Mouse (Mus musculus) liver, embryonic 14.5 days (tissue): ENCODE data around the gene Acvr2a. TPM values are rescaled to one million over a fixed set of nuclear protein-coding genes. Genes with fewer than 3 reads are reported as not detected.

Experiments
- ATAC-seq: fragments of 200-750 bp; cut with Nextera tagmentation; 2 replicates; pipeline ENCODE4 v1.8.0; 2017; ENCODE audit warnings: moderate number of reproducible peaks, mild to moderate bottlenecking, moderate library complexity; ENCODE audit not compliant: insufficient read depth
- DNase-seq, 3 experiments: peaks; one replicate each; pipeline ENCODE4 v3.0.0-alpha.2; 2012 to 2013; ENCODE audit warnings: low read depth in 3 of 3, low spot score in 3 of 3
- H3K27ac ChIP-seq: fragments of 300-500 bp; sonication (generic); 2 replicates; pipeline ENCODE4 v1.5.1; 2014; ENCODE audit warnings: moderate library complexity, mild to moderate bottlenecking, control low read depth, inconsistent platforms
- H3K27me3 ChIP-seq: fragments of 300-500 bp; sonication (generic); 2 replicates; pipeline ENCODE4 v1.6.1; 2014; ENCODE audit warnings: mild to moderate bottlenecking, low read length, moderate library complexity; ENCODE audit not compliant: control insufficient read depth, insufficient read depth
- H3K36me3 ChIP-seq: fragments of 300-500 bp; sonication (generic); replicated peaks from 2 replicates; pipeline ENCODE4 v1.6.1; 2014; ENCODE audit warnings: low read depth; ENCODE audit not compliant: control insufficient read depth, insufficient read depth
- H3K4me1 ChIP-seq, 2 experiments: fragments of 200-500 bp in 1 of 2; fragments of 300-500 bp in 1 of 2; sonication (generic) in 1 of 2; replicated peaks; 2 replicates each; pipeline ENCODE4 v1.6.1; 2012 to 2014; ENCODE audit warnings: antibody characterized with exemption in 1 of 2, inconsistent platforms in 1 of 2, low read length in 1 of 2; ENCODE audit not compliant: control insufficient read depth in 2 of 2, insufficient read depth in 2 of 2
- H3K4me2 ChIP-seq: fragments of 300-500 bp; sonication (generic); 2 replicates; pipeline ENCODE4 v1.6.1; 2014; ENCODE audit warnings: low read depth, mild to moderate bottlenecking, control low read depth, moderate library complexity
- H3K4me3 ChIP-seq, 2 experiments: fragments of 200-500 bp in 1 of 2; fragments of 300-500 bp in 1 of 2; sonication (generic) in 1 of 2; 2 replicates each; pipeline ENCODE4 v1.5.1; 2012 to 2014; ENCODE audit warnings: low read depth in 2 of 2, low read length in 2 of 2, mild to moderate bottlenecking in 2 of 2, control low read depth in 1 of 2, inconsistent platforms in 1 of 2, moderate library complexity in 1 of 2; ENCODE audit not compliant: insufficient read depth in 1 of 2
- H3K9ac ChIP-seq: fragments of 300-500 bp; sonication (generic); replicated peaks from 2 replicates; pipeline ENCODE4 v1.6.1; 2014; ENCODE audit warnings: mild to moderate bottlenecking, control low read depth, moderate library complexity
- H3K9me3 ChIP-seq: fragments of 300-500 bp; sonication (generic); 2 replicates; pipeline ENCODE4 v1.6.1; 2016; ENCODE audit warnings: low read length, mixed read lengths; ENCODE audit not compliant: control insufficient read depth
- CTCF ChIP-seq: IDR thresholded peaks from 2 replicates; pipeline ENCODE4 v1.5.1; 2016; ENCODE audit warnings: antibody characterized with exemption, low read depth, control low read depth
- EP300 ChIP-seq: IDR thresholded peaks from 2 replicates; pipeline ENCODE4 v1.6.1; 2016; ENCODE audit warnings: antibody characterized with exemption, low read depth
- WGBS: fragments of 180-500 bp; shearing (Covaris S2); extraction: QIAGEN DNeasy Blood & Tissue Kit; methylation state at CpG from one replicate; pipeline ENCODE4 v1.1.7; 2014; ENCODE audit not compliant: insufficient replicate concordance; 5-methylcytosine and 5-hydroxymethylcytosine counted together
- polyA plus RNA-seq, 2 experiments: library from polyadenylated mRNA; depleted of rRNA in 1 of 2; stranded (reverse) in 1 of 2; unstranded in 1 of 2; fragments of >200 nt; fragmentation: Nextera tagmentation in 1 of 2; extraction: Ambion mirVana in 1 of 2; gene quantifications; 2 replicates each; pipeline versions ENCODE4 v1.2.1 to v1.2.3; 2012 to 2014

The Acvr2a gene
- polyA plus RNA-seq (2012; rRNA removed) (0.95 and 1.3 TPM in 2 replicates), polyA plus RNA-seq (2014; fragmentation: Nextera tagmentation; extraction: Ambion mirVana) (2.5 and 2.6 TPM in 2 replicates)

- Histone ChIP-seq H3K9ac (peak within 1 kb of the TSS; percentile 53), H3K4me1 (peaks cover 0 to 4% of the 10 kb centered on the region in 2 experiments; a peak in 2 of 4 replicates), H3K27ac (no peak within 1 kb of the TSS), H3K27me3 (peaks cover 40% of the 10 kb centered on the region), H3K4me2 (peak within 1 kb of the TSS; percentile 85), H3K9me3 (no peaks in the 10 kb centered on the region), H3K36me3 (no peaks in the 10 kb centered on the region), H3K4me3 (peak within 1 kb of the TSS; percentile 73 to 88)
- WGBS: under 1% methylated on average over 81 of the region's 105 CpGs
- DNase-seq (peak; percentile 58 to 63 (median 58)), ATAC-seq (peak; percentile 85)
- TF ChIP-seq EP300: no peak
- no peak for TF ChIP-seq CTCF
Measured at GRCm38 (mm10) chr2:48813371-48814222, at the start of gene Acvr2a. Gene Acvr2a, plus strand, starts transcription at chr2:48814109.

DNA sequence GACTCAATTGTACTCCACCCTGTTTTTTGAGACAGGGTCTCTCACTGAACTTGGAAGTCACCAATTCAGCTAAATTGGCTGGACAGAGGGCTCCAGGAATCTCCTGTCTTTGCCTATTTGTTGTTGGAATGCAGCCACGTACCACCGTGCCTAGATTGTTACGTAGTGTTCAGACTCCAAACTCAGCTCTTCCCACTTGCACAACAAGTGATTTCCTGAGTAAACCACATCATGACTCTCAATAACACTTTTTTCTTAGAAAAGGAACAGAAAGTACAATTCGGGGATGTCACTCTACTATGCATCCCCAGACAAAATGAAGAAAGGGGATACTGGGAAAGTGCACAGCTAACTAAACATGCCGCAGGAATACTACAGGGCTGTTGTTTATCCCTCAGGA, 47.4 kb upstream of the Acvr2a start:
- no peak overlapping the region for H3K27ac ChIP-seq
- H3K27me3 ChIP-seq: no peaks in the 10 kb centered on the region
- no peak overlapping the region for H3K9ac ChIP-seq
- no peak for TF ChIP-seq CTCF
- TF ChIP-seq EP300: no peak
- no peak overlapping the region for H3K4me3 ChIP-seq
- DNase-seq (no peak), ATAC-seq (no peak)
- 40% methylated on average over 5 of the region's 5 CpGs for WGBS
- H3K4me2 ChIP-seq: no peak overlapping the region
- no peaks in the 10 kb centered on the region for H3K36me3 ChIP-seq
- H3K9me3 ChIP-seq: no peaks in the 10 kb centered on the region
- H3K4me1 ChIP-seq: no peaks in the 10 kb centered on the region

- WGBS: 60% methylated on average over 2 of the region's 2 CpGs
- no peaks in the 10 kb centered on the region for H3K27me3 ChIP-seq
- no peaks in the 10 kb centered on the region for H3K36me3 ChIP-seq
- ATAC-seq (no peak), DNase-seq (no peak)
- H3K9ac ChIP-seq: no peak overlapping the region
- no peaks in the 10 kb centered on the region for H3K4me1 ChIP-seq
- no peak overlapping the region for H3K4me2 ChIP-seq
- H3K9me3 ChIP-seq: no peaks in the 10 kb centered on the region
- no peak overlapping the region for H3K27ac ChIP-seq
- H3K4me3 ChIP-seq: no peak overlapping the region
- no peak for TF ChIP-seq EP300
- no peak for TF ChIP-seq CTCF
Measured at GRCm38 (mm10) chr2:48767778-48768177, 46.1 kb upstream of the Acvr2a start.

DNA sequence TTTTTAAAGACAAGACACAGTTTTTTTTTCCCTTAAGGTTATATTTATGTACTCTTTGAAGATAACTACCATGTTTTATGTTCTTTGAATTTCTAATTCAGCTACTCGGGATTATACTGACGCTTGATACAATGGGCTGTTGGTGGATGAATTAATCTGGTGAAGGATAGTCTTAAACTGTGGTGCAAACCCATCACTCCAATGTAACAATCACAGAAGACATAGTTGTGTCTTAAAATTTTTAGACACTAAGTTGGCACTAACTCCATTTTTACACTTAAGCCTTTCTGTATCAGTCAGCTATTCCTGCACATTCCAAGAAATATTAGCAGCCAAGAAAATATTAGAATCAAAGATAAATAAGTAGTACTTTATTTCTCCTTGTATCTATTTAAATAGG, 45.7 kb upstream of the Acvr2a start:
- no peak for TF ChIP-seq EP300
- TF ChIP-seq CTCF: no peak
- ATAC-seq (no peak), DNase-seq (no peak)
- H3K27ac ChIP-seq: no peak overlapping the region
- no peak overlapping the region for H3K4me2 ChIP-seq
- no peak overlapping the region for H3K4me3 ChIP-seq
- WGBS: 57% methylated on average over 2 of the region's 2 CpGs
- H3K36me3 ChIP-seq: no peaks in the 10 kb centered on the region
- H3K4me1 ChIP-seq: no peaks in the 10 kb centered on the region
- no peaks in the 10 kb centered on the region for H3K27me3 ChIP-seq
- H3K9me3 ChIP-seq: no peaks in the 10 kb centered on the region
- H3K9ac ChIP-seq: no peak overlapping the region

DNA sequence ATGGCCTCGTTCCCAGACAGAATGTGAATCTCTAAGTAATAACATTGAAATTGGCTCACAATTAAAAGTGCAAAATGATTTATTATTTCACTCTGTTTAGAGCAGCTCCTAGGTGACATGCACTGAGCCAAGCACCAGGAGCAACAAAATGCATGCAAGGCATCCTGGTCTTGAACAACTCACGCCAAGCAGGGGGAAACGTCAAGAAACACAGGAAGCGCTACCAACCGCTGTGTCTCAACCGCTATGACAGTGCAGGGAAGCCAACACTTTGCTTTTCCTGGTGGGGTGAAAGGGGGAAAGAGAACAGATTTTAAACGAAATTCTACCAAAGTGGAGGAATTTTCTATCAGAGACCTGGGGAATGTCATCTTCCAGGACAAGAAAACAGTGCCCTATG, 43.8 kb upstream of the Acvr2a start:
- H3K4me2 ChIP-seq: no peak overlapping the region
- ATAC-seq: no peak

More for the DNA sequence above, 43.8 kb upstream of the Acvr2a start:
- H3K27ac ChIP-seq: no peak overlapping the region
- TF ChIP-seq CTCF: no peak
- no peak for TF ChIP-seq EP300
- no peaks in the 10 kb centered on the region for H3K9me3 ChIP-seq
- no peaks in the 10 kb centered on the region for H3K36me3 ChIP-seq
- DNase-seq: no peak
- no peaks in the 10 kb centered on the region for H3K27me3 ChIP-seq
- H3K9ac ChIP-seq: no peak overlapping the region
- 58% methylated on average over 7 of the region's 7 CpGs for WGBS
- H3K4me1 ChIP-seq: no peaks in the 10 kb centered on the region
- no peak overlapping the region for H3K4me3 ChIP-seq
